Mouse (Mus musculus) megakaryocyte, embryonic 14.5 days (primary cell): Measurements from ENCODE around the gene Zfp827. TPM values are rescaled to one million over a fixed set of nuclear protein-coding genes. Genes with fewer than 3 reads are reported as not detected.

Experiments used
- H3K27me3 ChIP-seq: replicated peaks from 2 replicates; pipeline ENCODE3; 2012; ENCODE audit warnings: inconsistent platforms
- H3K36me3 ChIP-seq: replicated peaks from 2 replicates; pipeline ENCODE3; 2012; ENCODE audit warnings: low read length, inconsistent platforms, mixed read lengths
- H3K4me1 ChIP-seq: 2 replicates; pipeline ENCODE4 v1.6.1; 2012; ENCODE audit warnings: inconsistent platforms
- H3K4me3 ChIP-seq: replicated peaks from 2 replicates; pipeline ENCODE3; 2012; ENCODE audit warnings: moderate library complexity, mild to moderate bottlenecking, inconsistent platforms
- H3K9me3 ChIP-seq: 2 replicates; pipeline ENCODE4 v1.6.1; 2012; ENCODE audit warnings: inconsistent platforms
- FLI1 ChIP-seq: IDR thresholded peaks from 2 replicates; pipeline ENCODE4 v1.6.1; 2012; ENCODE audit warnings: low read length, inconsistent platforms, mixed read lengths
- GATA1 ChIP-seq: IDR thresholded peaks from 3 replicates; pipeline ENCODE4 v1.6.1; 2012; ENCODE audit warnings: mixed read lengths, low read length, inconsistent platforms, borderline replicate concordance
- polyA plus RNA-seq: library from polyadenylated mRNA; stranded (reverse); fragments of >175 nt; gene quantifications from 2 replicates; pipeline ENCODE4 v1.2.3, GENCODE M21; 2012; ENCODE audit warnings: low replicate concordance; ENCODE audit not compliant: insufficient read depth

Zfp827 gene
- polyA plus RNA-seq, 1 experiment = 2.9 TPM

DNA sequence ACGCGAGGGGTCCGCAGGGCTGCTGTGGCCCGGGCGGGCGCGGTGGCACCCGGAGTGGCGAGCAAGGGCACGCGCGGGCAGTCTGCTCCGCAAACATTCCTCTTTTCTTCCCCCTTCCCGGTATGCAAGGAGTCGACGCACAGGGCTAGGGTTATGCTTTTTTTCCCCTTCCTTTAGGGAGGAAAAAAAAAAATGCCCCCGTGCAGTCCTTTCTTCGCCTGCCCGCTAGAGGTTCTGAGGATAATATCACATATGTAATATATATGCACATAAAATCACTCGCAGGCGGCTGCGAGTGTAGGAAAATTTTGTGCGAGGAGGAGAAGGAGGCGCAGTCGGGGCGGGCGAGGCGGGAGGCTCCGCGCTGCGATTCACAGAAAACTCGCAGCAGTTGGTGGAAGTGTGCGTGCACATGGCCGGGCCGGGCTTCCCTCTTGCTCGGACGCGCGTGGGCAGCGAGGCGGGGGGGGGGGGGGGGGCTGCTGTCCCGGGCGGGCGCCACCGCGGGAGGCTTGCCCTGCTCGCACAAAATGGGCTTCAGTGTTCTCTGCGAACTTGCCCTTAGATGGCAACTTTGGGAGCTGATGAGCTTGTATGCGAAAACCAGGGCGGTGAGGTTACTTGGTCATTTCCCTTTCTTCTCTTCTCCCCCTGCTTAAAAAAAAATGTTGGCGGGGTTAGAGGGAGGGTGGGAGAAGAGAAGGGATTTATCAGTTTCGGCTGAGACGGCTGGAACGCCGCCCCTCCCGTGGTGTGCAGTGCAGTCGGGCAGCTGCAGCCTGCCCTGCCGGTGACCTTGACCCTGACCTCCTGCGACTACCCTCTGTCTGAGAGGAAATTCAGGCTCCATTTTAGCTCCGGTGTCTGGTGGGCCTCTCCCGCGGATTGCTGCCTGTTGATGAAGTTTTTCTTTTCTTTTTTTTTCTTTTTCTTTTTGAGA lies 2.4 kb downstream of the Zfp827 start:
- H3K27me3 ChIP-seq = peaks cover 4% of the 10 kb centered on the region
- no peak for TF ChIP-seq GATA1
- no peak for TF ChIP-seq FLI1
- H3K9me3 ChIP-seq = no peaks in the 10 kb centered on the region
- H3K4me3 ChIP-seq = peak overlapping the region; percentile 93
- H3K36me3 ChIP-seq = no peaks in the 10 kb centered on the region
- peaks cover 18% of the 10 kb centered on the region for H3K4me1 ChIP-seq

DNA sequence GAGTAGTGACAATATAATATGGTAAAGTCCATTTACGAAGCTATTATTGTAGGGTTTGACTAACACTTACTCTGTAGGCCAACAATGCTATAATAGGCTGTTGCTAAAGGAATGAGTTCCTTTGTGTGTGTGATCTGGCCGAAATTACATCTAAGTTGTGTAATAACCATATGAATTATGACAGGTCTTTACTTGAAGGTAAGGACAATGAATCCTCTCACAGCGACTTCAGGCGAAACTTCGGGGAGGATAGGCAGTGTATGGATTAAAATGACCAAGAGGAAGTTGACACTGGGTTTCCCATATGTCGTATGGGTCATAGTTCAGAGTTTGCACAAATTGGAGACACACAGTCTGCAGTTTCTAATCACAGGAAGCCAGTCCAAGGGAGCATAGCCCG lies 9.3 kb downstream of the Zfp827 start:
- Histone ChIP-seq H3K27me3 (no peaks in the 10 kb centered on the region), H3K36me3 (peaks cover 21% of the 10 kb centered on the region), H3K9me3 (no peaks in the 10 kb centered on the region), H3K4me1 (peaks cover 24% of the 10 kb centered on the region), H3K4me3 (no peak overlapping the region)
- TF ChIP-seq FLI1 (no peak), GATA1 (no peak)

DNA sequence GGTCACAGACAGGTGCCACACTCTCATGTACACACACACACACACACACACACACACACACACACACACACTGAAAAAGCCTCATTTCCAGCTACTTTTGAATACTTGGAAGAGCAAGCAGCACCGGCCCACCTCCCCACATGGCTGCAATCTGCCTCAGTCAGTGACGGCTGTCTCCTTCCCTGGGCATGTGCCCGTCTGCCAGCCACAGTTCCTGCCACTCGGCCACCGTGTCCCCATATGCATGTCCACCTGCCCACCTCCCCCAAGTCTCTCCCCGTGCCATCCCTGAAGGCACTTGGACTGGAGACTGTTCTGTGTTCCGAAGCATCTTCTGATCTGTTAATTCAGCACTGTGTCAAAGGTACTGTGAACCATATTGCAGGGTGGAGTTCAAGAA lies 9.8 kb downstream of the Zfp827 start:
- peaks cover 21% of the 10 kb centered on the region for H3K36me3 ChIP-seq

DNA sequence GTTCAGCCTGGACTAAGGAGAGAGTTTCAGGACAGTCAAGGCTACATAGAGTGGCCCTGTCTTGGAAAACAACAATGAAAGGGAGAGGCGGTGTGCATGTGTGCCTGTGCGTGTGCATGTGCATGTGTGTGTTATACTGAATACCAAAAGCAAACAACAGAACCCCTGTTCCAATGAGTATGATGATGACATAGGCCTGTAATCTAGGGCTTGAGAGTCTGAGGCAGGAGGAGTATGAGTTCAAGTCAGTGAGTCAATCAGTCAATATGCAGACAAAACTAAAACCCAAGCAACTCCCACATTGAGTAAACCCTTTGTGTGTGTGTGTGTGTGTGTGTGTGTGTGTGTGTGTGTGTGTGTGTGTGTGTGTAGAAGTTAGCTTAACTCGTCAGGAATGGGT lies 13.2 kb downstream of the Zfp827 start:
- TF ChIP-seq GATA1 = no peak
- TF ChIP-seq FLI1 = no peak

More for the DNA sequence above, 9.8 kb downstream of the Zfp827 start:
- Histone ChIP-seq H3K9me3 (no peaks in the 10 kb centered on the region), H3K4me3 (no peak overlapping the region), H3K4me1 (peaks cover 26% of the 10 kb centered on the region), H3K27me3 (no peaks in the 10 kb centered on the region)
- no peak for TF ChIP-seq GATA1
- TF ChIP-seq FLI1 = no peak

DNA sequence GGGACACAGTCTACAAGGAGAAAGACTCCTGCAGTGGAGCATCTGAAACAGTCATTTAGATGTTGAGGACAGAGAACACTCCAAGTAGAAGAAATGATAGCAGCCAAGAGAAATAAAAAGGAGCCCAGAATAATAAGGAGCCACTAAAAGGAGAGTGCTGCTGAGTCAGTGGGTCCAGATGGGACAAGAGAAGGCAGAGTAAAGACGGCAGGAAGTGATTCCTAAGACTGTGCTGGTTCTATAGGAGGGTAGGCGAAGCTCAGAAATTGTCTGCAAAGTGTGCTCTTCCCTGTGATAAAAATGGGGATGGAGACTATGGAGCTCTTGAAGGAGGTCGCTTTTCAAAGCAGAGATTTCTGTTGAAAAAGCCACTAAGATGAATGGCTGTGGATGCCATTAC lies 14.0 kb downstream of the Zfp827 start:
- TF ChIP-seq FLI1 (no peak), GATA1 (no peak)
- Histone ChIP-seq H3K36me3 (peaks cover 28% of the 10 kb centered on the region), H3K27me3 (no peaks in the 10 kb centered on the region), H3K4me3 (no peak overlapping the region), H3K9me3 (no peaks in the 10 kb centered on the region), H3K4me1 (peaks cover 44% of the 10 kb centered on the region)

More for the DNA sequence above, 13.2 kb downstream of the Zfp827 start:
- Histone ChIP-seq H3K4me1 (peaks cover 39% of the 10 kb centered on the region), H3K4me3 (no peak overlapping the region), H3K9me3 (no peaks in the 10 kb centered on the region), H3K27me3 (no peaks in the 10 kb centered on the region), H3K36me3 (peaks cover 28% of the 10 kb centered on the region)

DNA sequence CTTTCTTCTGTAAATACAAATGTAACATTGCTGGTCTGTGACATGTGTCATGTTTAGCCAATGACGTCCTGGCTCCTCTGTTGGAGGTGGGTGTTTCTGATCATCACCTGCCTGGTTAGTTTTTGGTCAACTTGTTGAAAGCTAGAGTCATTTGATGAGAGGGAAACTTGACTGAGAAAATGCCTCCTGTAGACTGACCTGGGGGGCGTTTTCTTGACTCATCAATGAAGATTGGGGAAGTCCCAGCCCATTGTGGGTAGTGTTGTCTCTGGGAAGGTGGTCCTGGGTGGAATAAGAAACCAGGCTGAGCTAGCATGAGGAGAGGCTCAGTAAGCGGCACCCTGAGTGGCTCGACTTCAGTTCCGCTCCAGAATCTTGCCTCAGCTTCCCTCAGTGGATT lies 16.4 kb downstream of the Zfp827 start:
- Histone ChIP-seq H3K27me3 (no peaks in the 10 kb centered on the region), H3K4me3 (no peak overlapping the region), H3K36me3 (peaks cover 22% of the 10 kb centered on the region), H3K9me3 (no peaks in the 10 kb centered on the region), H3K4me1 (peaks cover 33% of the 10 kb centered on the region)
- TF ChIP-seq FLI1 = no peak
- no peak for TF ChIP-seq GATA1

DNA sequence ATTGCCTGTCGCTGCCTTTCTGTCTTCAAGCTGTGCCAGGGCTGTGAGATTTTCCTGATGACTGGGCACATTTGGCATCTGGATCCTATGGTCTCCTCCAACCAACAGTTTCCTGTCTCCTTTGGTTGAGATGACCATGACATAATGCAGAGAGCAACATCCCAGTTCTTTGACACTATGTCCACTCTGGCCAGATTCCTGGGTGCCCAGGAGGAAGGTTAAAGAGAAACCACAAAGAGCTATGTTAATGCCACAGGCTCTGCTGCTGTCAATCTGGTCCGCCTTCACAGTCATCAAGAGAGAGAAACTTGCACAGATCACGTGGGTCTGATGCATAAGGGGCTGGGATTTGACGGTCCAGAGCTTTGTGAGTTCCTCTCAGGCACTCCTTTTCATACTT lies 18.4 kb downstream of the Zfp827 start:
- Histone ChIP-seq H3K27me3 (no peaks in the 10 kb centered on the region), H3K36me3 (peaks cover 29% of the 10 kb centered on the region), H3K4me1 (peaks cover 33% of the 10 kb centered on the region)

DNA sequence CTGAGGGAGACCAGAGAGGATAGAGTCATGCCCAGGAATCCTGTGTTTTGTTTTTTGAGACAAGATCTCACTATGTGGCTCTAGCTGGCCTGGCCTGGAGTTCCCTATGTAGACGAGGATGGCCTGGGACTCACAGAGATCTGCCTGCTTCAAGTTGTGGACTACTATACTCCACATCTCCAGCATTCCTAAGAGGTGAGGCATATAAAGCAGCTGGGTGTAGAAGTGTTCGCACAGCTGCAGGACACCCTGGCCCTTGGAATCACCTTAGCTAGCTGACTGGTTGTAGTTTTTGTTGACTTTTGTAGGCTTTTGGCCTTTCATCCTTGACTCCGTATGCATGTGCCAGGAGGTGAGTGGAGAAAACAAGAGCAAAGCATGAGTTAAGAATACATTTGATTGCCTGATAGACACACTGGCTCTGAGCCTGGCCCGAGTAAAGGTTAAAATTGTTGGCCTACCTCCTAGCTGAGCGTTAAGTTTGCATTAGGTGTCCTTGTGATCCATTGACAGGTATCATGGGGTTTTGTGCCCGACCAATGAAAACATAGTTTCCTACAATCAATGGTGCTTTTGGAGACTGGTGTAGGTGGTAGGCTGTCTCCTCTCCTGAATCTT lies 20.3 kb downstream of the Zfp827 start:
- H3K27me3 ChIP-seq = no peaks in the 10 kb centered on the region
- no peak for TF ChIP-seq GATA1
- no peak for TF ChIP-seq FLI1
- no peaks in the 10 kb centered on the region for H3K9me3 ChIP-seq

More for the DNA sequence above, 18.4 kb downstream of the Zfp827 start:
- no peak for TF ChIP-seq GATA1
- no peak for TF ChIP-seq FLI1
- no peak overlapping the region for H3K4me3 ChIP-seq
- H3K9me3 ChIP-seq = no peaks in the 10 kb centered on the region

DNA sequence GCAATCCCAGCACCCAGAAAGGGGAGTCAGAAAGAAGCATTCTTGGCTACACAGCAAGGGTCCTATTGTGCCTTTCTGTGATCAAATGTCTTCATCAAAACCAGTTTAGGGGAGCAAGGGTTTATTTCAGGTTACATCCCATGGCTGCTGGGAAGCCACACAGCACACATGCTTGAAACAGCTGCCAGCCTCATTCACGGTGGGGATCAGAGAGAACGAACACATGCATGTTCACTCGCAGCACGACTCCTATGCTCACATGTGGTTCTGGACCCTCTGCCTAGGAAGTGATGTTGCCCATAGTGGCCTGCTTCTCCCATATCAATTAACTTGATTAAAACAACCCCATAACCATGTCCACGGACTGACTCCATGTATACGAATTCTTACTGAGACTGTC lies 26.0 kb downstream of the Zfp827 start:
- Histone ChIP-seq H3K36me3 (peaks cover 43% of the 10 kb centered on the region), H3K9me3 (no peaks in the 10 kb centered on the region), H3K4me1 (peaks cover 20% of the 10 kb centered on the region), H3K27me3 (no peaks in the 10 kb centered on the region), H3K4me3 (no peak overlapping the region)
- no peak for TF ChIP-seq GATA1

More for the DNA sequence above, 20.3 kb downstream of the Zfp827 start:
- Histone ChIP-seq H3K4me1 (peaks cover 27% of the 10 kb centered on the region), H3K4me3 (no peak overlapping the region), H3K36me3 (peaks cover 44% of the 10 kb centered on the region)

DNA sequence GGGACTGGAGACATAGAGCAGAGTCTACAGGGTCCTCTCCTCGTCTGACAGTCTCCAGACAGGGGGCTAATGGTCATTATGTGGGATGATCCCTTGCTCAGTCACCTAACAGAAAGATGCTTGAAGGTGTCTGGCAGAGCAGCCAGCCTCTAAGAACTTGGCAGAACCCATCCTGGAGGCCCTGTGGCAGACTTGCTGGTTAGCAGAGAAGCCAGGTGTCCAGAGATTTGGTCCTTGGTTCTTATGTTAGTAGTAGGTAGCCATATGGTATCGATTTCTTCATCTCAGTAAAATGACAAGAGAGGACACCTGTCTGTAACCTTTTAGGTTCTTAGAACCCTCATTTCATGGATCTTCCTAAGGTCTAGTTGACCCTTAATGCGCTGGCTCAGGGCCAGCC lies 28.9 kb downstream of the Zfp827 start:
- Histone ChIP-seq H3K4me3 (no peak overlapping the region), H3K27me3 (no peaks in the 10 kb centered on the region), H3K36me3 (peaks cover 51% of the 10 kb centered on the region), H3K4me1 (peaks cover 21% of the 10 kb centered on the region), H3K9me3 (no peaks in the 10 kb centered on the region)
- TF ChIP-seq FLI1 (no peak), GATA1 (no peak)
